Mouse (Mus musculus): ENCODE data around the gene Nme4. TPM values are rescaled to one million over a fixed set of nuclear protein-coding genes. Genes with fewer than 3 reads are reported as not detected.

Gene Nme4
- total and polyA plus RNA-seq, 3 experiments, result 0.46 to 0.56 (median 0.47) TPM

DNA sequence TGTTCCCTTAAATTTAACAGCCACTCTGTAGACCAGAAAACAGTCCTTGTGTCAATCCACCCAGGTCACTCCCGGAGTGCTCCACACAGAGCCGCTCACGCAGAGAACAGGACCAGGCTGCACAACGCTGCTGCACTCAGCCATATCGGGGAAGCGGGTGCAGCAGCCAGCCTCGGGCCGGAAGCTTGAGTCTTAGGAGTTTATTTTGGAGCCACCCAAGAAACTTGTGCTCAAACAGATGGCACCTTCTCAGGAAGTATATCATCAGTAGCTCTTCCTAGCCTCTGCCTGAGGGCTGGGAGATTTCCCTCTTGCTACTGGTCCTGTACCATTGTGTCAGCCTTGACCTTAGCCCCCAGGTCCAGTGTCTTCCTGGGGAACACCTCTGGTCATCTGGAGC lies 38.1 kb downstream of the Nme4 start:
- Histone ChIP-seq H3K79me2 (replicated peaks; ENCODE audit: control insufficient read depth, extremely low read depth, insufficient read depth, poor library complexity, severe bottlenecking) (no peaks in the 10 kb centered on the region; the same call in 1 of the 2 replicates), H3K4me1 (ENCODE audit: control insufficient read depth in 1 of 2, insufficient read depth in 2 of 2) (peaks cover 0 to 8% of the 10 kb centered on the region in 2 experiments; a peak in 1 of 4 replicates), H3K27ac (ENCODE audit: insufficient read depth, low read depth) (no peak overlapping the region), H3K36me3 (replicated peaks in 1 of 2; ENCODE audit: control insufficient read depth in 1 of 2, insufficient read depth in 1 of 2, low read length in 1 of 2) (peaks cover 3 to 61% of the 10 kb centered on the region in 2 experiments), H3K4me3 (replicated peaks in 1 of 3; ENCODE audit: low read depth in 2 of 3, low read length in 2 of 3, poor library complexity in 1 of 3) (no peak overlapping the region), H3K27me3 (replicated peaks) (no peaks in the 10 kb centered on the region), H3K9ac (ENCODE audit: insufficient read depth, low read depth) (no peak overlapping the region), H3K9me3 (replicated peaks; ENCODE audit: low read length) (no peaks in the 10 kb centered on the region), H3K4me2 (ENCODE audit: insufficient read depth, low read depth, poor library complexity, severe bottlenecking) (no peak overlapping the region)
- dilution Hi-C loops (cut with MboI; ENCODE audit: extremely low pct_ligation_motif_present, extremely low pct_unique_long_range_greater_than_20kb, low sequenced_read_pairs) (no loop called here), in situ Hi-C loops (cut with MboI; ENCODE audit: low pct_ligation_motif_present, low pct_unique_long_range_greater_than_20kb, low sequenced_read_pairs) (no loop called here)
- no peak for DNase-seq (ENCODE audit: extremely low read depth)
- TF ChIP-seq POLR2A (IDR thresholded peaks at IDR 0.05; ENCODE audit: low read depth, low read length) (no peak), ZMIZ1 (IDR thresholded peaks at IDR 0.05; ENCODE audit: low read depth, low read length) (no peak), SIN3A (IDR thresholded peaks at IDR 0.05; ENCODE audit: low read length) (no peak), SMC3 (IDR thresholded peaks at IDR 0.05; ENCODE audit: low read depth, low read length) (no peak), TBP (conservative IDR thresholded peaks at IDR 0.05; ENCODE audit: low read depth, low read length) (no peak), JUN (IDR thresholded peaks at IDR 0.05; ENCODE audit: insufficient read depth, low read depth, low read length) (no peak), HCFC1 (IDR thresholded peaks at IDR 0.05; ENCODE audit: low read depth, low read length) (no peak), RCOR1 (conservative IDR thresholded peaks at IDR 0.05; ENCODE audit: low read depth, low read length) (no peak), POLR2AphosphoS2 (IDR thresholded peaks at IDR 0.05; ENCODE audit: low read depth, low read length) (no peak), ZKSCAN1 (IDR thresholded peaks at IDR 0.05; ENCODE audit: borderline replicate concordance, low read depth, low read length) (no peak), IRF4 (IDR thresholded peaks at IDR 0.05; ENCODE audit: low read depth, low read length) (no peak)

GRCm38 (mm10) chr17:26055164-26055563 lies 40.2 kb downstream of the Nme4 start:
- no peaks in the 10 kb centered on the region for H3K9me3 ChIP-seq (replicated peaks; ENCODE audit: low read length)
- peaks cover 0 to 4% of the 10 kb centered on the region in 2 experiments; a peak in 1 of 4 replicates for H3K4me1 ChIP-seq (ENCODE audit: control insufficient read depth in 1 of 2, insufficient read depth in 2 of 2)
- H3K27me3 ChIP-seq (replicated peaks), result no peaks in the 10 kb centered on the region
- H3K36me3 ChIP-seq (replicated peaks in 1 of 2; ENCODE audit: control insufficient read depth in 1 of 2, insufficient read depth in 1 of 2, low read length in 1 of 2), result peaks cover 3 to 62% of the 10 kb centered on the region in 2 experiments
- DNase-seq (ENCODE audit: extremely low read depth), result no peak
- no peaks in the 10 kb centered on the region for H3K79me2 ChIP-seq (replicated peaks; ENCODE audit: control insufficient read depth, extremely low read depth, insufficient read depth, poor library complexity, severe bottlenecking)
- no peak overlapping the region for H3K4me2 ChIP-seq (ENCODE audit: insufficient read depth, low read depth, poor library complexity, severe bottlenecking)
- H3K27ac ChIP-seq (ENCODE audit: insufficient read depth, low read depth), result no peak overlapping the region
- no peak overlapping the region for H3K9ac ChIP-seq (ENCODE audit: insufficient read depth, low read depth)
- TF ChIP-seq JUND (conservative IDR thresholded peaks at IDR 0.05; ENCODE audit: low read depth, low read length) (no peak), ETS1 (conservative IDR thresholded peaks at IDR 0.05; ENCODE audit: low read depth, low read length) (no peak), RAD21 (IDR thresholded peaks at IDR 0.05; ENCODE audit: low read depth, low read length) (no peak), CTCF (conservative IDR thresholded peaks at IDR 0.05 in 1 of 2, IDR thresholded peaks at IDR 0.05 in 1 of 2; ENCODE audit: low read depth in 2 of 2, low read length in 2 of 2) (no peak), RCOR1 (conservative IDR thresholded peaks at IDR 0.05; ENCODE audit: low read depth, low read length) (no peak), E2F4 (IDR thresholded peaks at IDR 0.05; ENCODE audit: insufficient replicate concordance, low read depth, low read length) (no peak), USF2 (conservative IDR thresholded peaks at IDR 0.05; ENCODE audit: low read depth, low read length) (no peak), UBTF (IDR thresholded peaks at IDR 0.05; ENCODE audit: low read depth, low read length) (no peak), GABPA (IDR thresholded peaks at IDR 0.05; ENCODE audit: insufficient replicate concordance, low read depth, low read length) (no peak), JUN (IDR thresholded peaks at IDR 0.05; ENCODE audit: insufficient read depth, low read depth, low read length) (no peak), MXI1 (IDR thresholded peaks at IDR 0.05; ENCODE audit: low read depth, low read length) (no peak), MYC (IDR thresholded peaks at IDR 0.05; ENCODE audit: low read depth, low read length) (no peak)
- in situ Hi-C loops (cut with MboI; ENCODE audit: low pct_ligation_motif_present, low pct_unique_long_range_greater_than_20kb, low sequenced_read_pairs), result no loop called here
- dilution Hi-C loops (cut with MboI; ENCODE audit: extremely low pct_ligation_motif_present, extremely low pct_unique_long_range_greater_than_20kb, low sequenced_read_pairs), result no loop called here
- H3K4me3 ChIP-seq (replicated peaks in 1 of 3; ENCODE audit: low read depth in 2 of 3, low read length in 2 of 3, poor library complexity in 1 of 3), result no peak overlapping the region

All from CH12.LX (cell line).